Mouse (Mus musculus) testis, postnatal 10 days (tissue): Measurements from ENCODE around the gene Tmem217.
A peak's percentile ranks its signal among the peaks of the same experiment; 100 is the strongest.
"Not testable (repeated sequence)": the region's sequence is repeated elsewhere in the genome, so short reads cannot be mapped to it uniquely, and the experiment has no call there.

Experiments used
- DNase-seq: peaks from one replicate; pipeline ENCODE4 v3.0.0; 2021; ENCODE audit warnings: low spot score

Gene Tmem217

GRCm38 (mm10) chr17:29548994-29549393, 3.2 kb downstream of the Tmem217 start:
- no peak for DNase-seq

DNA sequence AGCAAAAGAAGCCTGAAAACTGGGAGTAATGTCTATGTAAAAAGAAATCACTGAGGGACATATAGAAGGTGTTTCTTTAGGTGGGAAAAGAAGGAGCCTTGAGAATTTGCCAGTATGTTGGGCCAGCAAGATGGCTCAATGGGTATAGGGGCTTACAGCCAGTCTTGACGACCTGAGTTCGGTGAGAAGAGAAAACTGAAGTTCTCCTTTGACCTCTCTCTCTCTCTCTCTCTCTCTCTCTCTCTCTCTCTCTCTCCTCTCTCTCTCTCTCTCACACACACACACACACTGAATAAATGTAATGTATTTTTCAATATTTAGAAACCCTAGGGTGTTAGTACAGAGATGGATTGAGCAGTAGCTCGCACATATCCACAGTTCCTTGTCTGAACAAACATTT, 3.7 kb downstream of the Tmem217 start:
- DNase-seq, result no peak

DNA sequence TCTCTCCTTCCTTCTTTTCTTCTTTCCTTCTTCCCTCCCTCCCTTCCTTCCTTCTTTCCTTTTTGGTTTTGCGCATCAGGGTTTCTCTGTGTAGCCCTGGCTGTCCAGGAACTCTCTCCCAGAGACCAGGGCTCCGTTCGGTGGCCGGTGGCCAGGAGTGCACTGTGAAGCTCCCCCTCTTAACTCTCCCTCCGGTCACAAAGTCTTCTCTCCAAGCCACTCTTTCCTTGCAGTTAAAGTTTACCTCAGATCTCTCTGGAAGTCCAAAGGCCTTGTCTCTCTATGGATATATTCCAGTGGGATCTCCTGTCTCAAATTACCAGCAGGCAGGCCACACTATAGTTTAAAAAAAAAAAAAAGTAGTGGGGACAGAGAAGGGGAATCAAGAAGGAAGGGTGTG, 6.9 kb downstream of the Tmem217 start:
- no peak for DNase-seq

DNA sequence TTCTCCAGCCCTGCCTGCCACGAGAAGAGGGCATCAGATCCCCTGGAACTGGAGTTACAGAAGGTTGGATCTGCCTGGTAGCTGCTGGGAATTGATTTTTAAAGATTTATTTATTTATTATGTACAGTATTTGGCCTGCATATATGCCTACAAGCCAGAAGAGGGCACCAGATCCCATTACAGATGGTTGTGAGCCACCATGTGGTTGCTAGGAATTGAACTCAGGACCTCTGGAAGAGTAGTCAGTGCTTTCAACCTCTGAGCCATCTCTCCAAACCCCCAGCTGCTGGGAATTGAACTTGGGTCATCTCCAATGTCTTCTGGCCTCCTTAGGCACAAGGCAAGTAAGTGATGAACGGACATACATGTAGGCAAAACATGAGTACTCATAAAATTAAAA, 8.1 kb downstream of the Tmem217 start:
- DNase-seq, result no peak

DNA sequence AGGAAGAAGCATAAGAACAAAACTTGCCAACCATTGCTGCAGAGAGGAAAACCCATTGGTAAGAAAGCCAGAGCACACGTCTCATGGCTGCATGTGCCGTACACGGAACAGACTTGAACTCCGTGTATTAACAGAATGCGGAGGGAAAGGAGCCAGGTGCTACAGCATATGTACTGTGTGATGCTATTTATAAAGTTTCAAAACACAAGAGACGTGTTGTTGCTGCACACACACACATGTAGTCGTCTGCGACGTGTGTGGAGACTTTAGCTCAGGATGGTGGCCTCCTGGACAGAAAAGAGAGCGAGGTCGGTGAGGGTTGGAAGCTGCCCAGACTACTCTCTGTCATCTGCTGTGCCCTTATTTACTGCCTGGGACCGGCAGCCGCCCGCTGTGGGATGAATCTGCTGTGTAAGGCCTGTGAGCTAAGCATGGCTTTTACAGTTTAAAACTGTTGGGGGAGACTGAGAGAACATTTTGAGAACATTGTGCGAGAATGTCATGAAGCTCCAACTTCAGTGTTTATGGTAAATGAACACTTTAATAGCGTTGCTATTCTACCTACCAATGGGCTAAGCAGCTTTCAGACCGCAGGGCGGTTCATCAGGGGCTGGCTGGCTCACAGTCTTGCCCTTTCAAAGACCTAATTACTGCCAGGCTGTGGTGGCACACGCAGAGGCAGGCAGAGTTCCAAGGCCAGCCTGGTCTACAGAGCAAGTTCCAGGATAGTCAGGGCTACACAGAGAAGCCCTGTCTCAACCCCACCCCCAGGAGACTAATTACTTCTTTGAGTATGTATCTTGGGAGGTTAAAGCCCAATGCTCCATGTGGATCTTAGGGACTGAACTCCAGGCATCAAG, 9.1 kb downstream of the Tmem217 start:
- DNase-seq, result no peak

DNA sequence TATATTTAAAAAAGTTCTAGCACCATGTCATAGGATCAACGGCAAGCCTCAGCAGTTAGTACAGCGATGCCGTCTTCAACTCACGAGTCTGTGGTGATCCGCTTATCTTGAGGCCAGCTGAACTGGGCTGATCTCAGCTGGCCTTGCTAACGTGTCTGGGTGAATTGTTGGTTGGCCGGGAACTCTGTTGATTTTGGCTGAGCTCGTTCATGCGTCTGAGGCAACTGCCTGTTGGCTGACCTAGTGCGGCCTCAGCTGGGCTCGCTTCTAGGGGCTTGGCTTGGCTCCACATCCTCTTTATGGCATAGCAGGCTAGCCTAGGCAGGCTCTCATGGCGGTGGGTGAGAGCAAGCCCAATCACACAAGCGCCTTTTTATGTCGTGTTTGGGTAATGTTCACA, 10.8 kb downstream of the Tmem217 start:
- DNase-seq, result peak; percentile 64

- no peak for DNase-seq
These were observed 11.8 kb downstream of the Tmem217 start for GRCm38 (mm10) chr17:29540426-29540825.

DNA sequence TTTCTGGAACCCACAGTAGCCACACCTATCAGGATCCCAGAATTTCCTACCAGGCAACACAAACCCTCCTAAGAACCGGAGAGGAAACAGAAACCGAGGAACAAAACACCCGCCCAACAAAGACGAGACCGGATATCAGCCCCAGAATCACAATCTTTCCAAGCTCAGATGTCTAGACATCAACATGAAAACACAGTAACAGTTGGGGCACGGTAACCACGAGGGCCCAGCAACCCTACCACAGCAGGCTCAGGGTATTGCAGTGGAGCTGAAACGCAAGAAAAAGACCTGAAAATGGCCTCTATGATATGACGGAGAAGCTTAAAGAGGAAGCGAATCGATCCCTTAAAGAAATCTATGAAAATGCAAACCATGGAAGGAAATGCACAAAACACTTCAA, 18.3 kb downstream of the Tmem217 start:
- DNase-seq, result no peak

DNA sequence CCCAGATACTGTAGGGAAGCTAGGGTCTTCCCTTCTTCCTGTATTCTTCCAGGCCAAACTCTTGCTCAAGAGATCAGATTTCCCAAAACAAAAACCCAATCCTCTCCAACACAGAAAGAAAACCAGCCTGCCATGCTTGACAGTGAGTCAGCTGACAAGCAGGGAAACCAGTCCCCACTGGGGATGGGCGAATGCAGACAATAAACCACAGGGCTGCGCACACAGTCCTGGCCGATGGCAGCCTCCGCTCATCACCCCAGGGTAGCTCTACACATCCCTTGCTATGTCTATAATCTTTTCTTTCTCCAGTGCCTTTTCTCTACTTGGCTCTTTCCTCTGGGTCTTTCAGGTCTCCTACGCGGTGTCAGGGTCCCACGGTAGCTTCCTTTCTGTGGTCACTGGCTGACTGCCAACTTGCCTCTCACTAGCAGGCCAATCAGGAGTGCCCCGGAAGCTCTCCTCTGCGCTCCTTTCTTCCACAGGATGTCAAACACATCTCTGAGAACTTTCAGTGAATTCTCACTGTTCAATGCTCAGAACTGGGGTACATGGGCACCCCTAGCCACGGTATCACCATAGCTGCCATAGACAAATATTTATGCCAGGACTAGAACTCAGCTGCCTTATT, 20.3 kb downstream of the Tmem217 start:
- DNase-seq, result no peak

GRCm38 (mm10) chr17:29531278-29531677, 20.9 kb downstream of the Tmem217 start:
- DNase-seq, result no peak

- no peak for DNase-seq
These were observed 21.7 kb downstream of the Tmem217 start for GRCm38 (mm10) chr17:29530508-29530907.

- DNase-seq, result peak; percentile 54
These were observed 23.5 kb downstream of the Tmem217 start for GRCm38 (mm10) chr17:29528568-29529187.

DNA sequence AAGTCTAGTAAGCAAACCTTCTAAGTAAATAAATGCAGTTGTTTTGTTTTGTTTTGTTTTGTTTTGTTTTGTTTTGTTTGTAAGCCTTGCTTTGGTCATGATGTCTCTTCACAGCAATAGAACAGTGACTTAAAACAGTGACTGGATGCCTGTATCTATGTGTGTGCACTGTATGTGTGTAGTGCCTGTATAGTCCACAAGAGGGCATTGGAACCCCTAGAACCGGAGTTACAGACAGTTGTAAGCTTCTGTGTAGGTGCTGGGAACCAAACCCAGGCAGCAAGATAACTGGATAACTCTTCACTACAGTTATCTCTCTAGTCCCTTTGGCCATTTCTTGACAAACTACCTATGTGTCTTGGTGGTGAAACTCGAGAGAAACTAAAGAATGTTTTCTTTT, 26.6 kb downstream of the Tmem217 start:
- DNase-seq, result no peak

DNA sequence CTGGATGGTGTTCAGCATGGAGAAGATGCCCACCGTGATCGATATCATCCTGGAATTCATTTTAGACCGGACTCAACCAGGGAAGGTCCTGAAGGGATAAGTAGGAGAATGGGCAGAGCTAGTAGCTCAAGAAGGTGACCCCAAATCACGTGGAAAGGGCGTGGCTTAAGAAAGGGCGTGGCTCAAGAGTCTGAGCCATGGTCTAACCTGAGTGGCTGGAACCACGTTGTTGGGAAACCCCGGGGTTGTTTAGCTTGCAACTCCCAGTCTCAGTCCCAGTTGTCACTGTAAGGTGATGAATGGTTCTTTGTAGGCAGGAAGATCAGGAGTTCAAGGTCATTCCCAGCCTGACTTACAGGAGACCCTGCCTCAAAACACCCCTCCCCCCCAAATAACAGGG, 32.5 kb downstream of the Tmem217 start:
- peak; percentile 51 for DNase-seq

- not testable (repeated sequence) for DNase-seq
These were observed 33.5 kb downstream of the Tmem217 start for GRCm38 (mm10) chr17:29518665-29519064.

DNA sequence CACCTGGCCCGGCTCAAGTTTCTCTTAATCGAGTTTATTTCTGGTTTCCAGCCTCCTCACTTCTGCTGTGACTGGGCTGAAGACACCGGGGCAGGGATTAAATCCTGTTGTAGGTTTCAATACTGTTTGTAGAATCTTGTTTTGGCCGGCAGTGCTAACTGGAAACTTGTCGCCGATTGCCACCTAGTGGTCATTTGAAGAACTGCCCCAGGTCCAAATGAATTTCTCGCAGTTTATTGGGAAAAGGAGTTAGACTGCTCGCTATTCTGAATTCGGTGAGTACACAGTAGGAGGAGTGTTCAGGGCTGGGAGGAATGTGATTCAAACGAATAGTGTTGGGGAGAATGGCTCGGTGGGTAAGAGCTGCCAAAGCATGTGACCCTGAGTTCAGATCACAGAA, 37.8 kb downstream of the Tmem217 start:
- DNase-seq, result peak; percentile 85

DNA sequence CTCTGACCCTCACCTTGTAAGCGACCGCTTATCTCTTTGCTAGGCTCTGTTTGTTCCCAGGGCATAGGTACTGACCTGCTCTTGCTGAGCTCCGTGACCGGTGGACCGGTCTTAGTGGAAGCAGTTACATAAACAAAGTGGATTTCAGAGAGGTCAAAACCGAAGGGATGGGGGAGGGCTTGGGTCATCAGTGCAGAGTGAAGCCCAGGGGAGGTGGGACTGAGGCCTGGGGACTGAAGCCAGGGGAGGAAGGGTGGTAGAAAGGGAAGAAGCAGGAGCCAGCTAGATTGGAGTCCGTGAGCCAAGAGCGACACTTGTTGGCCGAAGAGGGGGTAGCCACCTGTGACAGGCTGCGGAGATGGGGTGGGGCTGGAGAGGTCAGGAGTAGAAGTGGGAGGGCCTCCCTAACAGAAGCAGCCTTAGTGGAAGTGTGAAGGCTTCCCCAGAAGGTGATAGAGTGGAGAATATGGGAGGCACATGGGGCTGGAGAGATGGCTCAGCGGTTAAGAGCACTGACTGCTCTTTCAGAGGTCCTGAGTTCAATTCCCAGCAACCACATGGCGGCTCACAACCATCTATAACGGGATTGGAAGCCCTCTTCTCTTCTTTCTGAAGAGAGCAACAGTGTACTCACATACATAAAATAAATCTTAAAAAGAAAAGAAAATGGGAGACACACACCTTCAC, 39.0 kb downstream of the Tmem217 start:
- peak; percentile 76 for DNase-seq

GRCm38 (mm10) chr17:29510691-29511090, 41.5 kb downstream of the Tmem217 start:
- DNase-seq, result no peak

DNA sequence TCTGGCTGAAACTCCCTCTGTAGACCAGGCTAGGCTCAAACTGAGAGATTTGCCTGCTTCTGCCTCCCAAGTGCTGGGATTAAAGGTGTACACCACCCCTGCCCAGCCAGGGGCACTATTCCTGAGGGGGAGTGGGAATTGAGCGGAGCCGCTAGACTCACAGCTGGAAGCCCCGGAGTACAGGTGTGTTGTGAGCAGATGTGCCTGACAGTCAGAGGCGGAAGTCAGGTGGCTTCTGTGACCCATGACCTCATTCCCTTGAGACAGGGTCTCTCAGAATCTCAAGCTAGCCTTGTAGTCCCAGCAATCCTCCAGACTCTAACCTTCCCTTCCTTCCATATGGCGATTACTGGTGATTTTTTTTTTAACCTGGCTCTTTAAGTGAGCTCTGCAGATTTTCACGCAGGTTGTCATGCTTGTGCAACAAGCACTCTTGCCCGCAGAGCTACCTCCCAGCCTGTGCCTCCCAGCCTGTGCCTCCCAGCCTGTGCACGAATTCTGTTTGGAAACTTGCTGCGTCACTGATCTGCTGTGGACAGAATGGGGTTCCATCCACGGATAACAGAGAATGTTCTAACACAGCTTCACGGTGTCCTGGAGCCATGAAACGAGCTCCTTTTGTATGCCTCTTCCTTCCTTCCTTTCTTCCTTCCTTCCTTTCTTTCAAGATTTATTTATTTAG, 43.1 kb downstream of the Tmem217 start:
- no peak for DNase-seq

DNA sequence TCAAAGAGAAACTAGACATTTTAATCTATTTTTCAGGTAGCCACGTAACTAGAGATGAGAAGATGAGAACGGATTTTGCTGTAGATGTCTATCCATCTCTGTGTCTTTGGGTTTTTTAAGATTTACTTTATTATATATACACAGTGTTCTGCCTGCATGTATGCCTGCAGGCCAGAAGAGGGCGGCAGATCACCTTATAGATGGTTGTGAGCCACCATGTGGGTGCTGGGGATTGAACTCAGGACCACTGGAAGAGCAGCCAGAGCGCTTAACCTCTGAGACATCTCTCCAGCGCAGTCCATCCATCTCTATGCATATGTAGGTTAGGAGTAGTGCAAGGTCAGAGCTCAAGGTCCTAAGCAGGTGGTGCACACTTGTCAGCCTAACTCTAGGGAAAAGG, 48.5 kb downstream of the Tmem217 start:
- DNase-seq, result no peak

DNA sequence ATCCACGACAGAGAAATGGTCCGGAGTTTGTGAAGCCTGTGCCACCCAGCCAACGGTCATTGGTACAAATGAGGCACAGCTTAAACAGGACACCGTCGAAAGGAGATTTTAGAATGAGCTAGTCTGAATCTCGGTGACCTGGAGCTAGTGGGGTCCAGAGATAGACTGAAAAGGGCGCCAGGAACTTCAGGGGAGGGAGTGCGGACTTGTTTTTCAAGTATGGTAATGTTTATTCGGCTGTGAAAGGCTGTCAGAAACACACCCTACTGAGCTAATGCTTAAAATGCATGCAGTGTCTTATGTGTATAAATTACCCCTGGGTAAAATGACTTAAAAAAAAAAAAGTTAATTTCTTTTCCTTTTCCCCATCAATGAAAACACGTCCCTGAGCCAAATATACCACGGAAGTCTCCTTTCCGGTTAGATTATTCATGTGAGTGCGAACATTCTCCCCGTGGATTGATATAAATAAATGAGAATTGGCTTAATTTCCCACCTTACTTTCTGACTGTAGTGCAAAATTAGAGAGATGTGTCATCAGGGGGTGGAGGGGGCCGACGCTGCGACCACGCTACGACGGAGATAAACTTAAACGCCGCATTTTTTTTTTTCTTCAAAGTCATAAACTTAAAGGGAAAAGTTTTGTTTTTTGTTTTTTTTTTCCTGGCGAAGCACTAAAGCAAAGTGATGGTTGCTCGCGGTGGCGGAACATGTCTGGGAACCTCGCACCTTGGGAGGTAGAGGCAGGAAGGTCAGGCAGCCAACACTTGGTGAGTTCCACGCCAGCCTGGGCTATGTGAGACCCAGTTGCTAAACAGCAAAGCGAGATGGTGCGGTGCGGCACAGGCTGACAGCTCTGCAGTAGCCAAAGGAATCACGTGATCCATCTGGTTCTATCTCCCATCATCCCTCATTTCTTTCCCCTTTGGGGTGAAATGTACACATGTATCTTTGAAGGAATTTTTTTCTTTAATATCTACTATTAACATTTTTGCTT, 49.2 kb downstream of the Tmem217 start:
- no peak for DNase-seq
